Comparison of ENCODE assay signal across 14 mouse cellular contexts in genomic region chr5:113933480-113933879, GRCm38 (mm10). TPM values are rescaled to one million over a fixed set of nuclear protein-coding genes. Genes with fewer than 3 reads are reported as not detected.
DNase-seq lines count a peak whose midpoint lies in the region; ATAC-seq lines count a peak whose summit lies in the region.
"Had no signal": no experiment of that assay in that cellular context is flagged by ENCODE, and none has a peak within 500 bp of the region (broad histone marks: within the 10 kb centered on the region; RNA-seq: fewer than 3 reads in every experiment).

No protein-coding gene starts in this region.

- peaks cover under 1% of the 10 kb centered on the region; the same call in 1 of the 2 replicates for H3K9me3 ChIP-seq in heart, embryonic 10.5 days
- H3K9me3 ChIP-seq in liver, embryonic 12.5 days (replicated peaks): no peaks in the 10 kb centered on the region
- H3K9me3 ChIP-seq in liver, embryonic 11.5 days (ENCODE audit: control insufficient read depth, low read length): no peaks in the 10 kb centered on the region
- H3K9me3 ChIP-seq in liver, embryonic 15.5 days (replicated peaks): no peaks in the 10 kb centered on the region
- H3K9me3 ChIP-seq: hindbrain, embryonic 12.5 days had no signal

- no peak for DNase-seq in heart, embryonic 10.5 days (ENCODE audit: low spot score)
- no peak for DNase-seq in heart, adult 8-10 months (ENCODE audit: low spot score)
- DNase-seq in liver, embryonic 11.5 days (ENCODE audit: low spot score): no peak
- peak; percentile 40 for DNase-seq in ES-CJ7 (ENCODE audit: low read depth, low spot score)
- no peak for DNase-seq in urinary bladder, postnatal 10 days (ENCODE audit: low spot score)
- no peak for DNase-seq in spleen, adult 18-20 months
- DNase-seq: adrenal gland, postnatal 10 days; cerebellum, adult 11-12 months; kidney, postnatal 14 days; thymus, postnatal 36 days had no signal

- H3K4me1 ChIP-seq in heart, embryonic 10.5 days: peaks cover 47% of the 10 kb centered on the region
- peaks cover 57% of the 10 kb centered on the region for H3K4me1 ChIP-seq in liver, embryonic 12.5 days
- peaks cover 33% of the 10 kb centered on the region for H3K4me1 ChIP-seq in liver, embryonic 11.5 days (replicated peaks; ENCODE audit: control insufficient read depth, insufficient read depth, low read length)
- peaks cover 34% of the 10 kb centered on the region for H3K4me1 ChIP-seq in liver, embryonic 15.5 days (replicated peaks)

- no peak for ATAC-seq in liver, embryonic 12.5 days
- no peak for ATAC-seq in liver, embryonic 11.5 days (replicated peaks; ENCODE audit: low FRiP score)
- no peak for ATAC-seq in liver, embryonic 15.5 days (ENCODE audit: insufficient read depth)

- H3K4me2 ChIP-seq in liver, embryonic 12.5 days: 0 out of 2 replicates have a peak overlapping the region, but pooled peaks have one; percentile 10
- no peak overlapping the region for H3K4me2 ChIP-seq in liver, embryonic 11.5 days
- H3K4me2 ChIP-seq in liver, embryonic 15.5 days: peak overlapping the region; percentile 13
- H3K4me2 ChIP-seq: hindbrain, embryonic 12.5 days had no signal

- peak overlapping the region; percentile 59 for H3K27ac ChIP-seq in heart, embryonic 10.5 days
- H3K27ac ChIP-seq in liver, embryonic 12.5 days: no peak overlapping the region
- H3K27ac ChIP-seq in liver, embryonic 11.5 days (ENCODE audit: low read depth, low read length): no peak overlapping the region
- no peak overlapping the region for H3K27ac ChIP-seq in liver, embryonic 15.5 days (replicated peaks)
- H3K27ac ChIP-seq: hindbrain, embryonic 12.5 days had no signal

- H3K4me3 ChIP-seq in heart, embryonic 10.5 days: no peak overlapping the region
- no peak overlapping the region for H3K4me3 ChIP-seq in liver, embryonic 12.5 days
- H3K4me3 ChIP-seq in liver, embryonic 11.5 days (ENCODE audit: low read depth, low read length): no peak overlapping the region
- H3K4me3 ChIP-seq in liver, embryonic 15.5 days (replicated peaks): no peak overlapping the region
- H3K4me3 ChIP-seq: hindbrain, embryonic 12.5 days; myocyte had no signal

- no peak overlapping the region for H3K9ac ChIP-seq in liver, embryonic 12.5 days
- no peak overlapping the region for H3K9ac ChIP-seq in liver, embryonic 11.5 days (ENCODE audit: low read depth, low read length)
- H3K9ac ChIP-seq in liver, embryonic 15.5 days: no peak overlapping the region
- H3K9ac ChIP-seq: hindbrain, embryonic 12.5 days had no signal

- WGBS in heart, embryonic 10.5 days: 78% methylated on average over 4 of the region's 4 CpGs
- WGBS in liver, embryonic 12.5 days (ENCODE audit: insufficient replicate concordance): 80% methylated on average over 4 of the region's 4 CpGs
- 71% methylated on average over 4 of the region's 4 CpGs for WGBS in liver, embryonic 11.5 days
- WGBS in liver, embryonic 15.5 days (ENCODE audit: insufficient replicate concordance): 66% methylated on average over 4 of the region's 4 CpGs

- H3K27me3 ChIP-seq in heart, embryonic 10.5 days (ENCODE audit: insufficient read depth, poor library complexity, severe bottlenecking): no peaks in the 10 kb centered on the region
- no peaks in the 10 kb centered on the region for H3K27me3 ChIP-seq in liver, embryonic 12.5 days (replicated peaks)
- H3K27me3 ChIP-seq in liver, embryonic 11.5 days (replicated peaks; ENCODE audit: control insufficient read depth, insufficient read depth, low read length): no peaks in the 10 kb centered on the region
- H3K27me3 ChIP-seq in liver, embryonic 15.5 days: no peaks in the 10 kb centered on the region
- H3K27me3 ChIP-seq: hindbrain, embryonic 12.5 days had no signal

- H3K36me3 ChIP-seq in heart, embryonic 10.5 days: 0 out of 2 replicates have a peak, but pooled peaks cover 2% of the 10 kb centered on the region
- H3K36me3 ChIP-seq in liver, embryonic 12.5 days: peaks cover 9% of the 10 kb centered on the region
- no peaks in the 10 kb centered on the region for H3K36me3 ChIP-seq in liver, embryonic 11.5 days (ENCODE audit: control insufficient read depth, insufficient read depth, low read length)
- peaks cover 3% of the 10 kb centered on the region; the same call in 1 of the 2 replicates for H3K36me3 ChIP-seq in liver, embryonic 15.5 days (replicated peaks)

RNA-seq across cellular contexts. Expression of gene Coro1c, which starts 24.9 kb away (rescaled TPM):
- 163 and 178 TPM in 2 replicates for polyA plus RNA-seq in heart, embryonic 10.5 days (2016; fragmentation: Nextera tagmentation; extraction: Ambion mirVana)
- 10 to 100 TPM; 21.9 to 30.3 (median 23.7) TPM for total RNA-seq in heart, adult 8-10 months (2022)
- 78.7 and 78.8 TPM in 2 replicates for polyA plus RNA-seq in liver, embryonic 12.5 days (2016; fragmentation: Nextera tagmentation; extraction: Ambion mirVana)
- polyA plus RNA-seq in liver, embryonic 11.5 days (2014; fragmentation: Nextera tagmentation; extraction: Ambion mirVana): 122 and 137 TPM in 2 replicates
- polyA plus RNA-seq in liver, embryonic 15.5 days (2015; fragmentation: Nextera tagmentation; extraction: Ambion mirVana): 38.6 and 43.4 TPM in 2 replicates
